Mouse (Mus musculus): Measurements from ENCODE around the gene Osbpl9. TPM values are rescaled to one million over a fixed set of nuclear protein-coding genes. Genes with fewer than 3 reads are reported as not detected.

Osbpl9 gene
- polyA plus RNA-seq, 1 experiment from 2014 or later = 50.7 TPM

DNA sequence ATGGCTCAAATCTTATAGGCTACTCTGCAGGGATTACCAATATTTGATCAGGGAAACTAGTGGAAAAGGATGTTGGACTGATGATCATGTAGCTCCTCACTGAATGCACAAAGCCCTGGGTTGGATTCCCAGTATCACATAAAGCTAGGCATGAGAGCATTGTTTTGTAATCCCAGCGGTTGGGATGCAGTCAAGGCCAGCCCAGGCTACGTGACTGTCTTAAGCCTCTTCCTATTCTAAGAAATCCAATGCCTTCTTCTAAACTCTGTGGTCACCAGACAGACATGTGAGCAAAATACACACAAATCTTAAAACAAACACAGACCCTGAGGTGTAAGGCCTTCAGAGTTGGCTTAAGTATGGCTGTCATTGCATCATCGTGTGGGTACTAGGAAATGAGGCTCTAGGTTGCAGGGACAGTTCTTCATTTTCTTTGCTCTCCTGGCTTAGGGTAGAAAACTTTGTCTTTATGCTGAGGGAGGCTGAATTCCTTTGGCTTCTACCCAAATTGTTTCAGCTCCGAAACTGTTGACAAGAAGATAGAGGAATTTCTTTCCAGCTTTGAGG, 142.7 kb downstream of the Osbpl9 start:
- 76% methylated on average over 4 of the region's 4 CpGs for WGBS
- Histone ChIP-seq H3K4me1 (replicated peaks) (no peaks in the 10 kb centered on the region), H3K4me2 (no peak overlapping the region), H3K36me3 (peaks cover 79% of the 10 kb centered on the region), H3K27me3 (no peaks in the 10 kb centered on the region), H3K27ac (no peak overlapping the region), H3K9me3 (replicated peaks) (no peaks in the 10 kb centered on the region), H3K9ac (no peak overlapping the region), H3K4me3 (no peak overlapping the region)
- no peak for ATAC-seq (replicated peaks; ENCODE audit: insufficient number of reproducible peaks, insufficient read depth, low FRiP score, low read depth)

DNA sequence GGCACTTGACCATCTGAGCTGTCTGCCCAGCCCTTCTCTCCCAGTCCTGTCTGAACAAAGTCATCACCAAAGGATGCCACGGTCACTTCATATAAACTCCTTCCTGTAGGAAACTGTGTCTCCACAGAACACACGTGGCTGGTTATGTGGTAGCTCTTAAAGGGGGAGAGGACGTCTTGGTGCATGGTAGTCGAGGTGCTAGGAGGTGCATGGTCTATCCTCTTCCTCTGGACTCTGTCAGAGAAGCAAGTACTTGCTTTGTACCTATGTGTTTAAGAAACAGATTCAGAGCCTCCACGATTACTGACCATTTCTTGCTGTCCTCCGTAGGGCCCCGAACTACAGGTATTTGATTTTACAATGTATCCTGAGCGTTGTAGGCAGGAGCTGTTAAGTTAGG, 144.4 kb downstream of the Osbpl9 start:
- H3K4me1 ChIP-seq (replicated peaks) = no peaks in the 10 kb centered on the region
- no peak overlapping the region for H3K27ac ChIP-seq
- no peaks in the 10 kb centered on the region for H3K9me3 ChIP-seq (replicated peaks)
- peaks cover 73% of the 10 kb centered on the region for H3K36me3 ChIP-seq
- H3K9ac ChIP-seq = no peak overlapping the region
- H3K4me2 ChIP-seq = no peak overlapping the region
- no peaks in the 10 kb centered on the region for H3K27me3 ChIP-seq
- 91% methylated on average over 8 of the region's 8 CpGs for WGBS
- ATAC-seq (replicated peaks; ENCODE audit: insufficient number of reproducible peaks, insufficient read depth, low FRiP score, low read depth) = no peak
- no peak overlapping the region for H3K4me3 ChIP-seq

DNA sequence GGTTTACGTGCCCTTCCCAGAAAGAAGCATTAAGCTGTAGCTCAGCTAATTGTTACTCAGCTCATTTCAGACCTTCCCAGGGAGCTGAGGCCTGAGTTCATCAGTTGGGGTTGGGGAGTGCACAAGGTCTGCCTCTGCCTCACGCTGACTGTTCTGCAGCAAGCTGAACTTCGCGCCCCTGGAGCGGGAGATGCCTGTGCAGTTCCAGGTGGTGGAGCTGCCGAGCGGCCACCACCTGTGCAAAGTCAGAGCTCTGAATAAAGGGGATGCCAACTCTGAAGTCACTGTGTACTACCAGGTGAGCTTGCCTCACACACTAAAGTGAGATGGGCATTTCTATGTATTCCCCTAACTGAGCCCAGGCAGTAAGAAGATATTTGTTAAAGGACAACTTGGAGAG, 145.7 kb downstream of the Osbpl9 start:
- Histone ChIP-seq H3K4me1 (replicated peaks) (0 out of 2 replicates have a peak, but pooled peaks cover 3% of the 10 kb centered on the region), H3K27me3 (no peaks in the 10 kb centered on the region), H3K4me3 (no peak overlapping the region), H3K27ac (no peak overlapping the region), H3K4me2 (no peak overlapping the region), H3K36me3 (peaks cover 68% of the 10 kb centered on the region), H3K9ac (no peak overlapping the region), H3K9me3 (replicated peaks) (no peaks in the 10 kb centered on the region)
- 83% methylated on average over 7 of the region's 7 CpGs for WGBS
- ATAC-seq (replicated peaks; ENCODE audit: insufficient number of reproducible peaks, insufficient read depth, low FRiP score, low read depth) = no peak

DNA sequence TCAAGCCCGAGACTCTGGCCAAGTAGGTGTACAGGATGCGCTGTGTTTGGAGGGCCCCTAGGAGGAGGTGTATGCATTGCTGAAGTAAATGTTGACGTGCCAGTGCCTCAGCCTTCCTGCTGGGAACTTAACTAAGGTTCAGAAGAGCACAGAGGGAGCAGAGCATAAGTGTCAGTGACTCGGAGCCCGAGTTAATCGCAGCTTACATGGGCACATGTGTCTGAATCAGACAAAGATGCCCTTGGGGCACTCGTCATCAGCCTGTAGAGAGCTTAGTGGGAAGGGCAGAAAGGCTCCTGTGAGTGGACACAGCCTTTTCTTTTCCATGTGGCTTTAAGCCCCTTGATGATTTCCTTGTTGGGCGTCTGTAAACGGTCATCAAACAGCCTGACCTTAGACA, 148.1 kb downstream of the Osbpl9 start:
- Histone ChIP-seq H3K9ac (no peak overlapping the region), H3K4me2 (no peak overlapping the region), H3K4me1 (replicated peaks) (peaks cover 7% of the 10 kb centered on the region), H3K4me3 (no peak overlapping the region), H3K27ac (no peak overlapping the region), H3K9me3 (replicated peaks) (no peaks in the 10 kb centered on the region), H3K27me3 (no peaks in the 10 kb centered on the region), H3K36me3 (peaks cover 67% of the 10 kb centered on the region)
- WGBS = 85% methylated on average over 9 of the region's 9 CpGs
- ATAC-seq (replicated peaks; ENCODE audit: insufficient number of reproducible peaks, insufficient read depth, low FRiP score, low read depth) = no peak

DNA sequence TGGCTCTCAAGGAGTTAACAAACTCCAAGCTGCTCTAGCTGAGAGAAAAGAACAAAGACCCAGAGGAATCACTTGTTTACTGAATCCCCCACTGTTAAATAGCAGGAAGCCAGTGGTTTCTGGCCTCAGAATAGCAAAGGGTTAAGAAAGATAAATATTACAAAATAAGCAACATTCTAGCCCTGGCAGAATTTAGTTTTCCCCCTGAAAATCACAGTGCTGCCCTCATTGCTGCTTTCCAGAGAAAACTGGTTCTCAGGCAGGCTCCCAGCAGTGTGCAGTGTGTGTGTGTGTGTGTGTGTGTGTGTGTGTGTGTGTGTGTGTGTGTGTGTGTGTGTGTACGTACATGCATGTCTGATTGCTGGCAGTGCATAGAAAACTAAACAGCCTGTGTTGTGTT, 149.8 kb downstream of the Osbpl9 start:
- Histone ChIP-seq H3K27me3 (no peaks in the 10 kb centered on the region), H3K9me3 (replicated peaks) (no peaks in the 10 kb centered on the region), H3K27ac (peak overlapping the region; percentile 29; the same call in 1 of the 2 replicates), H3K36me3 (peaks cover 56% of the 10 kb centered on the region), H3K4me3 (no peak overlapping the region), H3K4me1 (replicated peaks) (peaks cover 10% of the 10 kb centered on the region), H3K4me2 (no peak overlapping the region), H3K9ac (no peak overlapping the region)
- no CpG with 5 or more reads among the region's 1 CpGs for WGBS
- ATAC-seq (replicated peaks; ENCODE audit: insufficient number of reproducible peaks, insufficient read depth, low FRiP score, low read depth) = no peak

DNA sequence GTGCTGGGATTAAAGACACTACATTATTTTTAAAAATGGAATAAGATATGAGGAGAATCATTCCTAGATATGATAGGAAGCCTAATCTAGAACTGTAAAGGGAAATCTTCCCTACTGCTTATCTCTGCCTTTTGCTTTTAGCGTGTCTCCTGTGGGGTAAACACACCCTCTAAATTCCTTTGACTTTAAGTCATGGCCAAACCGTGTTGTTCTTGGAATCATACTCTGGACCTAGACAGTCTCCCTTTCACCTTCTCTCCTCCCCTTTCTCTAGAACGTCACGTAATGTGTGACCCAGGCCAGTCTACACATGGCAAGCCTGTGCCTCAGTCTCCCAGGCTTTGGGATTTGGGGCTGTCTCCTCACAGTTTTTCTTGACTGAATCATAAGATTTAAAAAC, 153.8 kb downstream of the Osbpl9 start:
- H3K36me3 ChIP-seq = peaks cover 63% of the 10 kb centered on the region; the same call in 1 of the 2 replicates
- WGBS = 19% methylated on average over 4 of the region's 4 CpGs
- H3K4me3 ChIP-seq = no peak overlapping the region
- H3K4me2 ChIP-seq = no peak overlapping the region
- peaks cover 10% of the 10 kb centered on the region for H3K4me1 ChIP-seq (replicated peaks)
- no peak overlapping the region for H3K9ac ChIP-seq
- H3K27ac ChIP-seq = no peak overlapping the region
- H3K9me3 ChIP-seq (replicated peaks) = no peaks in the 10 kb centered on the region
- no peak for ATAC-seq (replicated peaks; ENCODE audit: insufficient number of reproducible peaks, insufficient read depth, low FRiP score, low read depth)
- no peaks in the 10 kb centered on the region for H3K27me3 ChIP-seq

DNA sequence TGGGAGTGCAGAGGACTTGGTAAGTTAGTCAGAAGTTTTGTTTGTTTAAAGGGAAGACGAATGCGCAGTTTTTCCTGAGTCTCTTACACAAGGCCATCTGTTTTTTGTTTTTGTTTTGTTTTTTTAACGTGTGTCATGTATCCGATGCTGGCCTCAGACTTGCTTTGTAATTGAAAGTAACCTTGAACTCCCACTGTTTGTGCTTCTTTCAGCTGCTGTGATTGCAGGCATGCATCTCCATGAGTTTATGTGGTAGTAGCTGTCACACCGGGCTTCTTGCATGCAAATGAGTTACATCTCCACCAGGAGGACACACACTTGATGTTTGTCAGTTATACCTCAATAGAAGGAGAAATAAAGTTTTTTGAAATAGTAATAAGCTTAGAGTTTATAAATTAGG, 158.3 kb downstream of the Osbpl9 start:
- Histone ChIP-seq H3K4me2 (no peak overlapping the region), H3K4me1 (replicated peaks) (0 out of 2 replicates have a peak, but pooled peaks cover 3% of the 10 kb centered on the region), H3K4me3 (no peak overlapping the region), H3K9me3 (replicated peaks) (no peaks in the 10 kb centered on the region), H3K9ac (no peak overlapping the region), H3K27ac (no peak overlapping the region), H3K27me3 (no peaks in the 10 kb centered on the region), H3K36me3 (peaks cover 68% of the 10 kb centered on the region)
- WGBS = 77% methylated on average over 5 of the region's 5 CpGs
- ATAC-seq (replicated peaks; ENCODE audit: insufficient number of reproducible peaks, insufficient read depth, low FRiP score, low read depth) = no peak

DNA sequence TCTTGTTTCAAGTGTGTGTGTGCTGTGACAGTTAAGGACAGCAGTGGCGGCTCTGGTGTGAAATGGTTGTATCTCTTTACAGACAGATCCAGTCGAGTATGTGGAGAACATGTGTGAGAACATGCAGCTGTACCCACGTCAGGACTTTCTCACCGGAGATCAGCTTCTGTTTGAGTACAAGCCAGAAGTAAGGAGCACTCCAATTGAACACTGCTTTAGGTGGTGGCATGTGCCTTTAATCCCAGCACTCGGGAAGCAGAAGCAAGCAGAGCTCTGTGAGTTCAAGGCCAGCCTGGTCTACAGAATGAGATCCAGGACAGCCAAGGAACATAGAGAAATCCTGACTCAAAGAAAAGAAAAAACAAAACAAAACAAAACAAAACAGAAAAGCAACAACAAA, 158.8 kb downstream of the Osbpl9 start:
- Histone ChIP-seq H3K4me2 (no peak overlapping the region), H3K4me1 (replicated peaks) (0 out of 2 replicates have a peak, but pooled peaks cover under 1% of the 10 kb centered on the region), H3K4me3 (no peak overlapping the region), H3K9ac (no peak overlapping the region), H3K27ac (no peak overlapping the region), H3K27me3 (no peaks in the 10 kb centered on the region), H3K36me3 (peaks cover 72% of the 10 kb centered on the region), H3K9me3 (replicated peaks) (no peaks in the 10 kb centered on the region)
- 58% methylated on average over 5 of the region's 5 CpGs for WGBS
- ATAC-seq (replicated peaks; ENCODE audit: insufficient number of reproducible peaks, insufficient read depth, low FRiP score, low read depth) = no peak

DNA sequence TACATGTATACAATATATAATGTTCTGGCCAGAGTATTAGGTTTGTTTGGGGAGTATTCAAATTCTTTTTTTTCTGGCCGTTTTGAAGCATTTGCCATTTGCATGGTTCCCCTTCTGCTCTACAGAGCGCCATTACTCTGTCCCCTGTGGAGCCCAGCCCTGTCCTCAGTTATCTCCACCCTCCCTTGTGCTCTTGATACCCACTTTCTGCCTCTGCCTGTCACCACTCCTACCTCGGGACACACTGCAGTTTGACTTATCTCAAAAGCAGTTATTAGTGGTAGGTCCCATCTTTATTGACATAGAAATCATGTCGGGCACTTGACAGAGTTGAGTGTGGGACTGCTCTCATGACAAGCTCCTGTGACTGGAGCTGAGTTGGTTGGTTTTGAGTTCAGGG, 159.3 kb downstream of the Osbpl9 start:
- H3K27me3 ChIP-seq = no peaks in the 10 kb centered on the region
- no peak overlapping the region for H3K27ac ChIP-seq
- no peak; the same call in 1 of the 2 replicates for ATAC-seq (replicated peaks; ENCODE audit: insufficient number of reproducible peaks, insufficient read depth, low FRiP score, low read depth)
- 58% methylated on average over 4 of the region's 4 CpGs for WGBS
- H3K9ac ChIP-seq = no peak overlapping the region
- no peaks in the 10 kb centered on the region for H3K4me1 ChIP-seq (replicated peaks)
- no peak overlapping the region for H3K4me3 ChIP-seq
- H3K4me2 ChIP-seq = no peak overlapping the region
- no peaks in the 10 kb centered on the region for H3K9me3 ChIP-seq (replicated peaks)
- H3K36me3 ChIP-seq = peaks cover 74% of the 10 kb centered on the region

DNA sequence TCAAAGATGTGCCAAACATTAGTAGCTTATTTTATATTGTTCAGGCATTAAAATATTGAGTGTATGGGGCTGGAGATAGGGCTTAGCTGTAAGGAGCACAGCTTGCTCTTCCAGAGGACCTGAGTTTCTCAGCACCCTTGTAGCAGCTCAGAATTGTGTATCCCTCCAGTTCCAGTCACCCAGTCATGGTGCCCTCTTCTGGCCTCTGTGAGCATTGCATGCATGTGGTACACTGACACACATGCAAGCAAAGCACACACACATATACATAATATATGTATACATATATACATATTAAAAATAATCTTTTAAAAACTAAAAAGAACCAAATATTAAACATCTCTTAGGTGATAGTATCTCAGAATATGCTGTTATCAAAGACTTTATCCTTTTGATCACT, 165.7 kb downstream of the Osbpl9 start:
- H3K36me3 ChIP-seq = peaks cover 50% of the 10 kb centered on the region
- H3K4me2 ChIP-seq = no peak overlapping the region
- H3K27me3 ChIP-seq = no peaks in the 10 kb centered on the region
- H3K9ac ChIP-seq = no peak overlapping the region
- no peaks in the 10 kb centered on the region for H3K4me1 ChIP-seq (replicated peaks)
- H3K9me3 ChIP-seq (replicated peaks) = no peaks in the 10 kb centered on the region
- H3K4me3 ChIP-seq = no peak overlapping the region
- H3K27ac ChIP-seq = no peak overlapping the region
- no peak for ATAC-seq (replicated peaks; ENCODE audit: insufficient number of reproducible peaks, insufficient read depth, low FRiP score, low read depth)

DNA sequence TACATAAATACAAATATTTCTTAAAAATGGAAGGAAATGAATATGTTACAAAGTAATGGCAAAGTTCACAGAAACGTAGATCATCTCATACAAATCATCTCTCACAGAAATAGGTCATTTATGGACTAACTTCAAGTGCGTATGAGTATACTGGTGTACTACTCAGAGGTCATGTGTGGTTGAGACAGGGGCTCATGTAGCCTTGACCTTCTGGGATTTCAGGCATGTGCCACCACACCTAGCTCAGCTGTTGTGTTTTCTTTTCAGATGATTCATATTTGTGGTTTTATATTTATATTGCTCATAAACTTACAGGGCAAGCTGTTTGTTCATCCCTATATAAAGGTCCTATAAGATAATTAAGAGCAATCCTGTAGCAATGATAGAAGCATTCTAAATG, 171.8 kb downstream of the Osbpl9 start:
- H3K9ac ChIP-seq = no peak overlapping the region
- H3K4me3 ChIP-seq = no peak overlapping the region
- no peak overlapping the region for H3K4me2 ChIP-seq
- no peaks in the 10 kb centered on the region for H3K27me3 ChIP-seq
- ATAC-seq (replicated peaks; ENCODE audit: insufficient number of reproducible peaks, insufficient read depth, low FRiP score, low read depth) = no peak
- WGBS = 94% methylated on average over 2 of the region's 2 CpGs
- no peaks in the 10 kb centered on the region for H3K4me1 ChIP-seq (replicated peaks)
- no peak overlapping the region for H3K27ac ChIP-seq
- H3K36me3 ChIP-seq = peaks cover 46% of the 10 kb centered on the region
- H3K9me3 ChIP-seq (replicated peaks) = no peaks in the 10 kb centered on the region

DNA sequence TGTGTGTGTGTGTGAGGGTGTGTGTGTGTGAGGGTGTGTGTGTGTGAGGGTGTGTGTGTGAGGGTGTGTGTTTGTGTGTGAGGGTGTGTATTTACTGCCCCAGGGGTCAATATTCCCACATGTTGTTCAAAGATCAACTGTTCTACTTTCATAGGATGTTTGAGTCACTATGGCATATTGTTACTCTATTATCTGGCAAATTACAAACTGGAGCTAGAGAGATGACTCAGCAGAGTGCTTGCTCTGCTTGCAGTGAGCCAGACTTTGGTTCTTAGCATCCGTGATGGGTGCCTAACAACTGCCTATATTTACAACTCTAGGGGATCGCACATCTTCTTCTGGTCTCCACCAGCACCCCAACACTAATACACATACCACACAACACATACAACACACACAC, 172.2 kb downstream of the Osbpl9 start:
- Histone ChIP-seq H3K36me3 (peaks cover 44% of the 10 kb centered on the region), H3K4me1 (replicated peaks) (no peaks in the 10 kb centered on the region), H3K27me3 (no peaks in the 10 kb centered on the region), H3K4me2 (no peak overlapping the region), H3K9ac (no peak overlapping the region), H3K27ac (no peak overlapping the region), H3K9me3 (replicated peaks) (no peaks in the 10 kb centered on the region), H3K4me3 (no peak overlapping the region)
- 87% methylated on average over 2 of the region's 2 CpGs for WGBS
- ATAC-seq (replicated peaks; ENCODE audit: insufficient number of reproducible peaks, insufficient read depth, low FRiP score, low read depth) = no peak
